Mouse (Mus musculus): ENCODE measurements around the gene Mon1b.

Mon1b gene

GRCm38 (mm10) chr8:113634670-113635591, at the start of gene Mon1b:
Gene Mon1b (plus strand): TSS chr8:113635587.
- DNase-seq (ENCODE audit: low read depth, low spot score), result peak; percentile 99

- no peak for DNase-seq (ENCODE audit: low read depth, low spot score)
Observed at GRCm38 (mm10) chr8:113598401-113598800, 37.0 kb upstream of the Mon1b start.

- DNase-seq (ENCODE audit: low read depth, low spot score), result peak; percentile 88
Observed at GRCm38 (mm10) chr8:113632634-113633033, 2.8 kb upstream of the Mon1b start.

- DNase-seq (ENCODE audit: low read depth, low spot score), result no peak
Observed at GRCm38 (mm10) chr8:113634161-113634560, 1.2 kb upstream of the Mon1b start.

DNA sequence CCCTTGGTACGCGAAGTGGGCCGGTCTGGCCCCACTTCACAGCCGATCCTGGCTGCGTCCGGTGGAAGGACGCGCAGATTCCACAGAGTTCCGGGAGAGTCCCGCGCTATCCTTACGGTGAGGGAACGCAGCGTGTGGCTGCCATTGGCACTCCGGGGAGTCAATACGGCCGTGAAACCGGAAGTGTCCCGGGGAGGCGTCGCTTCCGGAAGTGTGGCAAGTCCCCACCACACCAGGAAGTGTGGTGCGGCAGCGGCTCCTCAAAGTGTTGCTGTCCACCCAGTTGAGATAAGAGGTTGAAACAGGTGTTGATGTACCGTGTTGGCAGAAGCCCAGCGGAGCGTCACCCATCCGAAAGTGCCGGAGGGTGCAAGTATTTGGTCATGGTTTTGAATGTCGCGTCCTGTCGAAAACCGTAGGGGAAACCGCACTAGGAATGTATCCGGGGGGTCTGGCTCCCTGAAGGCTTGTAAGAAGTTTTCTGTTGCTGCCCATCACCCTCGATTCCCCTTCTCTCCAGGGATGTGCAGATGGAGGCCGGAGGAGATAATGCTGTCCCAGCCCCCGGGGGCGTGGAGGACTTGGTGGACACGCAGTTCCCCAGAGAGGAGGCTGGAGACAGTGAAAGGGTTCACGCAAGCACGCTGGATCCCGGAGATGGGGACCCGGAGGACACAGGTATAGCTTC, 349 bp downstream of the Mon1b start:
- DNase-seq (ENCODE audit: low read depth, low spot score), result peak; percentile 97

GRCm38 (mm10) chr8:113636280-113636628, 867 bp downstream of the Mon1b start:
- peak; percentile 43 for DNase-seq (ENCODE audit: low read depth, low spot score)

GRCm38 (mm10) chr8:113640357-113640756, 5.0 kb downstream of the Mon1b start:
- DNase-seq (ENCODE audit: low read depth, low spot score), result no peak

DNA sequence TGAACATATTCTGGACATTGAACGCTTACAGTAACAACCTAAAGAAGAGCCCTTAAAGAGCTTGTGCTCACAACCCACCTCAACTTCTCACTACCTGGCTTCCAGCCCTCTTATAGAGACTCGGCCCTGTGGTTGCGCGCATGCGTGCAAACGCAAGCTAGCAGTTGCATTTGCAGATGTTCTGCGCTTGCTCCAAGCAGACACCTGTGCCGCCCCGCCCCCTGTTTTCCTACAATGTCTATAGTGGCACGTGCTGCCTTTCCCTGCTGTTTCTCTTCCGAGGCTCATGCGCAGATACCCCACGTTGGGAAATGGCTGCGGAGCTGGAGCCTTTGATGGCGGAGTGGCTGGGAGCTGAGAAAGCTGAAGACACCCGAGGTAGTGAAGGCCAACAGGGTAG, 7.5 kb downstream of the Mon1b start, which contains the start of gene Syce1l:
Gene Syce1l (plus strand): TSS at position 288 of the 400 bp plus-strand sequence.
- no peak for DNase-seq (ENCODE audit: low read depth, low spot score)

DNA sequence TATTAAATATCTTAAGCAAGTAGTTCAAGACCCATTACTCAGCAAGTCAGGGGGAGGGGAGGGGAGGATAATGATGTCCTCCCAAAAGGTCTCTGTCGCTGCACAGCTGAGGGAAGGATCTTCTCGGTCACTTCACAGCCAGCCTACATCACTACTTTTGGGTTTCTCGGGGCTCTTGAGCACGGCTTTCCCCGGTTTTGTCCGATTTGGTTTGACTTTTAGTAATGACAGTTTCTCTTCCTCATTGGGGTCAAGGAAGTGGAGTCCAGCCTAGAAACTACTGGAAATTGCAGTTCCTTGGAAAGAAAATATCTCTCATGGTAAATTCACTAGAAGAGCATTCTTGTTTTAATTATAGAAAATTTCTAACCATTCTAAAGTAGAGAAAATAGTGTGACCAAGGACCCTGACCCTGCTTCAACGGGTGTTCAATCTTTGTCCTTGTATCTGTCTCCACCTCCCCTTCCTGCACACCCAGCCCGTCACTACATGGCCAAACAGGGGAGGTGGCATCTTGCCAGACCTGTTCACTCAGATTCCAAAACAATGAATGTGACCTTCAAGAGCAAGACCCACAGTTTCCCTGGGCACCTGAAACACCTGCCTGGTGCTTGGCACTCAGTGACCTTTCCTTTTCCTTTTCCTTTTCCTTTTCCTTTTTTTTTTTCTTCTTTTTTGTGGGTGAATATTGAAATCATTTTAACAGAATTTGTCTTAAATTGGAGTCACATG, 8.3 kb downstream of the Mon1b start:
- no peak for DNase-seq (ENCODE audit: low read depth, low spot score)

DNA sequence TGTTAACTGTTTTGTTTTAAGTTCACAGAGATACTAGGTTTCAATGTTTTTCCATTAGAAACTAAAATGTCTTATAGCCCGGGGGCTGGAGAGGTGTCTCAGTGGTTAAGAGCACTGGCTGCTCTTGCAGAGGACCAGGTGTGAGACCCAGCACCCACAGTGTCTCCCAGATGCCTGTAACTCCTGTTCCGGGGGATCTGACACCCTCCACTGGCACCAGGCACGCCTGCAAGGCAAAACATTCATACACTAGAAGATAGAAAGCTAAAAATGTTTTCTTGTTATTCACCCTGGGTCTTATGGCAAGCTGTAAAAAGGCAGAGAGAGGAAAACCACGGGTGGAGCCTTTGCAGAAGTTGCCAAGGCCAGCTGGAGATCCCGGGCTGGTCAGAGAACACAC, 9.8 kb downstream of the Mon1b start:
- DNase-seq (ENCODE audit: low read depth, low spot score), result no peak

DNA sequence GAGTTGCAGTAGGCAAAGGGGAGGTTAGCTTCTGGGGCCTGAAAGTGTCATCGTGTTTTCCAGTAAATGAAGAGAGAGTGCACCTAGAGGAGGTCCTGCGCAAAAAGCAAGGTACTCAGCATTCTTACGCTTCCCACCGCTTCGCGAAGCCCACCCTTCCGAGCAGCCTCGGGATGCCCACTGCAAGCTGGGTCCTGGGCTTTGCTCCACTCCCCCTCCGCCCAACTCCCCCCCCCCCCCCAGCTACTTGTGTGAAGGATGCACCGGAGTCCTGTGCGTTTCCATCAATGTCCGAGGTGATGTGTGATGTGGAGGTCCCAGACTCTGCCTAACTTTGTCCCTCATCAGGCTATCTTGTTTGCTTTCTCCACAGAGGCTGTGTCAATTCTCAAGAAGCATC, 17.1 kb downstream of the Mon1b start:
- DNase-seq (ENCODE audit: low read depth, low spot score), result no peak

DNA sequence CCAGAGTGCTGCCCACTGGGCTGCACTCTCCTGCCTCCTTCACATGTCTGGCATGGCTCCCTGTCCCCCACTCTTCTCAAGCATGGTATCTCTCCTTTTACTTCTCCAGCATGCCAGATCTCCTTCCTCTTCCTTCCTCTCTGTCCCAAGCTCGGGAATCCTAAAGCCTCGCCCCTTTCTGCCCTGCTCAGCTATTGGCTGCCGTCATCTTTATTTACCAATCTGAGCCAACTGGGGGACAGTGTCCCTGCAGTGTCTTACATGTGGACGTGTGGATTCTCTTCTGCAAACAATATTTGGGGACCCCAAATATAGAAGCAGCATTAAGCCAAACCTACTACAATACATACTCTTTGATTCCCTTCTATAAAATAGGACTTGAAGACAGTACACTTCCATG, 17.8 kb downstream of the Mon1b start:
- no peak for DNase-seq (ENCODE audit: low read depth, low spot score)

GRCm38 (mm10) chr8:113656154-113656553, 20.8 kb downstream of the Mon1b start:
- peak; percentile 12 for DNase-seq (ENCODE audit: low read depth, low spot score)

DNA sequence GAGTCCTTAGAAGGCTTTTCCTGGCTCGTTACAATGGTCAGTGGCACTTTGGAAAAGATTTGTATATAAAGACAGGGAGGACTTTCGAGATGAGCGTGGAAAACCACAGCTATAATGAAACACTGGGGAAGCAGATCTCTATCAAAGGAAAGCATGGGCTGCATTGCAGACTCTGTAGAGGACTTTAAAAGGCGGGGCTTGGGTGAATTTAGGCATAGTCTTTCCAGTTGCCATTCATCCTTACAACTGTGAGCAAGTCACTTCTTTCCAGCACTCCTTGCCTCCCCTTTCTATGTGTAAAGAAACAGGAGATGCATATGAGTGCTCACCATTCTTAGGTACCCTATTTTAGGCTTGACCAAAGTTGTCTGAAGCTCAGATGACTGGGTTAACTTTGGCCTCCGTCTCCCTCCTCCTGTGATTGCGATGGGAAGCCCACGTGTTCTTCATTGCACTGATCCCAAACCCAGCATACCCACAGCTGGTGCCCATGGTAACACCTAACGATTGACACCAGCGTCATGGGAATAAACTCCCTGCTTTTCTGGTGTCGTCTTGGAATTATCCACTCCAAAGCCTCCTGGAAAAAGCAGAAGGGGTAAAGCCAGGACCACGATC, 21.4 kb downstream of the Mon1b start:
- no peak for DNase-seq (ENCODE audit: low read depth, low spot score)

DNA sequence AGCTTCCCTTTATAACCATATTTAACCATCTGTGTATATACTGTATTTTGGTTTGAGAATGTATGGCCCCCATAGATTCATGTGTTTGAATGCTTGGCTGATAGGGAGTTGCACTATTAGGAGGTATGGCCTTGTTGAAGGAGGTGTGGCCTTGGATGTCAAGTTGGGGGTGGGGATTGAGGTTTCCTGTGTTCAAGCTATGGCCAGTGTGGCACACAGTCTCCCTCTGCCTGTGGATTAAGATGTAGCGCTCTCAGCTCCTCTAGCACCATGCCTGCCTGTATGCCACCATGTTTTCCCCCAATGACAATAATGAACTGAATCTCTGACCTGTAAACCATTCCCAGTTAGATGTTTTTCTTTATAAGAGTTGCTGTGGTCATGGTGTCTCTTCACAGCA, 24.7 kb downstream of the Mon1b start:
- DNase-seq (ENCODE audit: low read depth, low spot score), result no peak

- peak; percentile 87 for DNase-seq (ENCODE audit: low read depth, low spot score)
Observed at GRCm38 (mm10) chr8:113664544-113664943, 29.2 kb downstream of the Mon1b start.

GRCm38 (mm10) chr8:113665036-113665435, 29.6 kb downstream of the Mon1b start:
- no peak for DNase-seq (ENCODE audit: low read depth, low spot score)

DNA sequence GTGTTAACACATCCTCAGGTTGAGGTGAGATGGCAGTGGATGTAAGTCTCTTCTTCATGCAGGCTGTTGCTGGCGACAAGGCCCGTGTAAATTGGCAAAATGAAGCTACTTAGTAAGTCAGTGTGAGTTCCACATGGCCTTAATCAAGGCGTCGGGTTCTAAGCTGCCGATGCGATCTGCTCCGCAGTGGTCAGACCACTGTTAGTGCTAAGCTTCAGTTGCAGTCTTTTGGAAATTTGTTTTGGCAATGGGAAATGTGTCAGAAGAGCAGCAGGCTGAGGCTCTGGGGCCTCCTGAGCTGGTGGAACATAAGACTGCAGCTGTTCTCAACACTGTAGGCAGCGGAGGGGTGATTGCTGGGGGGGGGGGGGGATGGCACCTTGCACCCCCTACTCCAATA, 30.6 kb downstream of the Mon1b start:
- DNase-seq (ENCODE audit: low read depth, low spot score), result no peak

DNA sequence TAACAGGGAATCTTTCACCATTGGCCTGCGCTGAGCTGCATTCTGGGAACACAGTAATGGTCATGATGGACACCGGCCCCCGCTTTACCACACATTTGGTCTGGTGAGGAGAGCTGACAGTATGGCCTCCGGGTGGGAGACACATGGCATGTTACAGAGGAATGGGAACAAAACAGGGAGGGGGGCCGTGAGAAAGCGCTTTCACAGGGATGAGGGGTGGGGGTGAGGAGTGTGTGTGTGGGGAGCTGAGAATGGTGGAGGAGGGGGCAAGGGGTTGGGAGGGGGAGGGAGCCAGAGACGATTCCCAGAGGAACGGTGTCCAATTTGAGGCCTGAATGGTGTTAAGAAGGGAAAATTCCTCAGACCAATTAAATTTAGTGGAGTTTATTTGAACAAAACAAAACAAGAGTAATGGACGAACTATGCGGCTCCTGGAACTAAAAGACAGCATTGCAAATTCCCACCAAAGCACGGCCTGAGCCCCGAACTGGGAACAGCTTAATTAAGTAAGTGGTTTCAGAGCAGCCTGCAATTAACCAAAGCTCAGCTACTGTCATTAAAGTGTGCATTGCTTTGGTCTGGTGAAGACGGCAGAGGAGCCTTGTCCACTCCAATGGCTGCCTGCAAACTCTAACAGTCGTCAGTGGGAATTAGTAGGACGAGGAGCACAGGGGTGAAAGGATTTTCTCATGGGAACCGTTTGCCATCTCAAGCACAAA, 31.5 kb downstream of the Mon1b start:
- DNase-seq (ENCODE audit: low read depth, low spot score), result no peak

DNA sequence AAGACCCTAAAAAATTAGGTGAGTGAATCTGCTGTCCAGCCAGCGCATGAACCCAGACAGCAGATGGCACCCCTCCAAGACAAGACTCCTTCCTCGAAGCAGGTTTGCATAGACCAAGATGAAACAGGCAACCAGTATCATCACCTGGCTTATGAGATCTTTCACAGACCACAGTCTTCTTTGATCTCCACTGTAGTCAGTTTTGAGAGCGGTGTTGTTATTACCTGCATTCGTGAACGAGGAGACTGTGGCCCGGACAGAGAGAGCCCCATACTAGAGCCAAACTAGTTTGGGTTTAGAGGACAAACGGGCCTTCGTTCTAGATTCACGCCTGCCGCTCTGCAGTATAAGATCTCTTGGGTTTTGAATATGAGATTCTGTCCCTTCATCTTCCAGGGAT, 34.5 kb downstream of the Mon1b start:
- DNase-seq (ENCODE audit: low read depth, low spot score), result no peak

- DNase-seq (ENCODE audit: low read depth, low spot score), result no peak
Observed at GRCm38 (mm10) chr8:113672599-113673255, 37.3 kb downstream of the Mon1b start.

Data from 3T3-L1 (cell line).